Mouse (Mus musculus) forebrain, embryonic 15.5 days (tissue): Measurements from ENCODE around the gene Fanci. TPM values are rescaled to one million over a fixed set of nuclear protein-coding genes. Genes with fewer than 3 reads are reported as not detected.

ENCODE experiments used
- ATAC-seq: fragments of 200-750 bp; cut with Nextera tagmentation; replicated peaks from 2 replicates; pipeline ENCODE4 v1.8.0; 2017; ENCODE audit warnings: mild to moderate bottlenecking, moderate TSS enrichment, moderate library complexity
- H3K27ac ChIP-seq: fragments of 300-500 bp; sonication (generic); replicated peaks from 2 replicates; pipeline ENCODE4 v1.5.1; 2015; ENCODE audit warnings: mild to moderate bottlenecking, inconsistent platforms
- H3K27me3 ChIP-seq: fragments of 300-500 bp; sonication (generic); 2 replicates; pipeline ENCODE4 v1.6.1; 2015; ENCODE audit warnings: inconsistent platforms
- H3K36me3 ChIP-seq: fragments of 300-500 bp; sonication (generic); 2 replicates; pipeline ENCODE4 v1.6.1; 2015; ENCODE audit warnings: mild to moderate bottlenecking, inconsistent platforms
- H3K4me1 ChIP-seq: fragments of 300-500 bp; sonication (generic); 2 replicates; pipeline ENCODE4 v1.6.1; 2015; ENCODE audit warnings: inconsistent platforms
- H3K4me2 ChIP-seq: fragments of 300-500 bp; sonication (generic); replicated peaks from 2 replicates; pipeline ENCODE4 v1.6.1; 2015; ENCODE audit warnings: mild to moderate bottlenecking, inconsistent platforms
- H3K4me3 ChIP-seq: fragments of 300-500 bp; sonication (generic); 2 replicates; pipeline ENCODE4 v1.5.1; 2015; ENCODE audit warnings: mild to moderate bottlenecking, inconsistent platforms
- H3K9ac ChIP-seq: fragments of 300-500 bp; sonication (generic); replicated peaks from 2 replicates; pipeline ENCODE4 v1.6.1; 2015; ENCODE audit warnings: mild to moderate bottlenecking, inconsistent platforms
- H3K9me3 ChIP-seq: fragments of 300-500 bp; sonication (generic); 2 replicates; pipeline ENCODE4 v1.6.1; 2016; ENCODE audit warnings: inconsistent platforms
- WGBS: fragments of 180-500 bp; shearing (Covaris S2); methylation state at CpG from one replicate; pipeline ENCODE4 v1.1.7; 2015; ENCODE audit warnings: mixed read lengths; 5-methylcytosine and 5-hydroxymethylcytosine counted together
- polyA plus RNA-seq: library from polyadenylated mRNA; unstranded; fragments of >200 nt; fragmentation: Nextera tagmentation; extraction: Ambion mirVana; gene quantifications from 2 replicates; pipeline ENCODE4 v1.2.1, GENCODE M21; 2015

Fanci gene
- polyA plus RNA-seq, 1 experiment from 2014 or later: 5.8 TPM

GRCm38 (mm10) chr7:79422876-79423275 is 31.1 kb downstream of the Fanci start:
- Histone ChIP-seq H3K4me2 (no peak overlapping the region), H3K27me3 (no peaks in the 10 kb centered on the region), H3K9ac (no peak overlapping the region), H3K9me3 (no peaks in the 10 kb centered on the region), H3K4me1 (no peaks in the 10 kb centered on the region), H3K4me3 (no peak overlapping the region), H3K27ac (no peak overlapping the region), H3K36me3 (no peaks in the 10 kb centered on the region)
- ATAC-seq: no peak
- WGBS: 95% methylated on average over 10 of the region's 10 CpGs

- ATAC-seq: no peak
Measured at GRCm38 (mm10) chr7:79425804-79426203, 34.1 kb downstream of the Fanci start.

GRCm38 (mm10) chr7:79428243-79428642 is 36.5 kb downstream of the Fanci start:
- H3K4me2 ChIP-seq: no peak overlapping the region
- H3K9me3 ChIP-seq: no peaks in the 10 kb centered on the region
- no peak overlapping the region for H3K9ac ChIP-seq
- H3K4me1 ChIP-seq: no peaks in the 10 kb centered on the region
- H3K27me3 ChIP-seq: no peaks in the 10 kb centered on the region
- no peak for ATAC-seq
- 61% methylated on average over 5 of the region's 5 CpGs for WGBS
- no peak overlapping the region for H3K4me3 ChIP-seq
- no peak overlapping the region for H3K27ac ChIP-seq
- H3K36me3 ChIP-seq: no peaks in the 10 kb centered on the region

More at GRCm38 (mm10) chr7:79425804-79426203, 34.1 kb downstream of the Fanci start:
- Histone ChIP-seq H3K27me3 (no peaks in the 10 kb centered on the region), H3K9ac (no peak overlapping the region), H3K9me3 (no peaks in the 10 kb centered on the region), H3K4me1 (no peaks in the 10 kb centered on the region), H3K36me3 (no peaks in the 10 kb centered on the region), H3K27ac (no peak overlapping the region), H3K4me3 (no peak overlapping the region), H3K4me2 (no peak overlapping the region)
- 76% methylated on average over 10 of the region's 10 CpGs for WGBS

- no peak for ATAC-seq
- no peak overlapping the region for H3K4me2 ChIP-seq
- H3K27me3 ChIP-seq: no peaks in the 10 kb centered on the region
- H3K9me3 ChIP-seq: no peaks in the 10 kb centered on the region
- no peak overlapping the region for H3K9ac ChIP-seq
- no peaks in the 10 kb centered on the region for H3K36me3 ChIP-seq
- no peak overlapping the region for H3K4me3 ChIP-seq
- no peak overlapping the region for H3K27ac ChIP-seq
- WGBS: 89% methylated on average over 2 of the region's 2 CpGs
- H3K4me1 ChIP-seq: no peaks in the 10 kb centered on the region
Measured at GRCm38 (mm10) chr7:79440035-79440434, 48.3 kb downstream of the Fanci start.

GRCm38 (mm10) chr7:79447048-79447447 is 55.3 kb downstream of the Fanci start:
- no peak overlapping the region for H3K9ac ChIP-seq
- no peak overlapping the region for H3K27ac ChIP-seq
- H3K36me3 ChIP-seq: peaks cover 44% of the 10 kb centered on the region
- ATAC-seq: no peak
- WGBS: 95% methylated on average over 2 of the region's 2 CpGs
- no peak overlapping the region for H3K4me2 ChIP-seq
- H3K4me1 ChIP-seq: no peaks in the 10 kb centered on the region
- H3K27me3 ChIP-seq: no peaks in the 10 kb centered on the region
- H3K9me3 ChIP-seq: no peaks in the 10 kb centered on the region
- no peak overlapping the region for H3K4me3 ChIP-seq

- H3K36me3 ChIP-seq: peaks cover 49% of the 10 kb centered on the region
- no peak overlapping the region for H3K4me3 ChIP-seq
Measured at GRCm38 (mm10) chr7:79447486-79447885, 55.8 kb downstream of the Fanci start.

GRCm38 (mm10) chr7:79461721-79462120 is 70.0 kb downstream of the Fanci start:
- 87% methylated on average over 10 of the region's 10 CpGs for WGBS
- no peak for ATAC-seq
- H3K4me1 ChIP-seq: peaks cover 24% of the 10 kb centered on the region
- peaks cover 57% of the 10 kb centered on the region for H3K36me3 ChIP-seq
- no peak overlapping the region for H3K4me2 ChIP-seq
- H3K9me3 ChIP-seq: no peaks in the 10 kb centered on the region
- no peak overlapping the region for H3K4me3 ChIP-seq
- no peak overlapping the region for H3K27ac ChIP-seq
- H3K27me3 ChIP-seq: no peaks in the 10 kb centered on the region
- no peak overlapping the region for H3K9ac ChIP-seq

More at GRCm38 (mm10) chr7:79447486-79447885, 55.8 kb downstream of the Fanci start:
- Histone ChIP-seq H3K9ac (no peak overlapping the region), H3K27me3 (no peaks in the 10 kb centered on the region), H3K4me1 (no peaks in the 10 kb centered on the region), H3K4me2 (no peak overlapping the region), H3K9me3 (no peaks in the 10 kb centered on the region), H3K27ac (no peak overlapping the region)
- ATAC-seq: no peak
- WGBS: 92% methylated on average over 3 of the region's 3 CpGs

GRCm38 (mm10) chr7:79463376-79464077 is 71.8 kb downstream of the Fanci start:
- Histone ChIP-seq H3K36me3 (peaks cover 39% of the 10 kb centered on the region), H3K9me3 (no peaks in the 10 kb centered on the region), H3K4me1 (peaks cover 34% of the 10 kb centered on the region), H3K4me3 (no peak overlapping the region), H3K27me3 (no peaks in the 10 kb centered on the region), H3K4me2 (peak overlapping the region; percentile 91; the same call in 1 of the 2 replicates), H3K9ac (no peak overlapping the region), H3K27ac (no peak overlapping the region)
- no peak for ATAC-seq
- 87% methylated on average over 11 of the region's 11 CpGs for WGBS

- peaks cover 26% of the 10 kb centered on the region for H3K36me3 ChIP-seq
- ATAC-seq: no peak
- WGBS: 4% methylated on average over 47 of the region's 47 CpGs
- H3K27me3 ChIP-seq: no peaks in the 10 kb centered on the region
- no peaks in the 10 kb centered on the region for H3K9me3 ChIP-seq
- peak overlapping the region; percentile 81 for H3K9ac ChIP-seq
- peaks cover 34% of the 10 kb centered on the region for H3K4me1 ChIP-seq
- no peak overlapping the region; the same call in 1 of the 2 replicates for H3K27ac ChIP-seq
- H3K4me2 ChIP-seq: peak overlapping the region; percentile 91
- peak overlapping the region; percentile 84 for H3K4me3 ChIP-seq
Measured at GRCm38 (mm10) chr7:79464776-79465420, 73.2 kb downstream of the Fanci start.

GRCm38 (mm10) chr7:79465461-79466044 is 73.8 kb downstream of the Fanci start:
- Histone ChIP-seq H3K27ac (peak overlapping the region; percentile 86), H3K9ac (peak overlapping the region; percentile 81), H3K4me3 (peak overlapping the region; percentile 84), H3K36me3 (peaks cover 20% of the 10 kb centered on the region), H3K4me1 (peaks cover 34% of the 10 kb centered on the region), H3K4me2 (peak overlapping the region; percentile 91), H3K9me3 (no peaks in the 10 kb centered on the region), H3K27me3 (no peaks in the 10 kb centered on the region)
- ATAC-seq: peak; percentile 75
- WGBS: 2% methylated on average over 28 of the region's 47 CpGs

- peak within 1 kb of the TSS; percentile 84 for H3K4me3 ChIP-seq
- under 1% methylated on average over 75 of the region's 76 CpGs for WGBS
- ATAC-seq: peak; percentile 97
Measured at GRCm38 (mm10) chr7:79466053-79466901, 74.5 kb downstream of the Fanci start, which contains the start of gene Polg. Polg (minus strand) TSS chr7:79466362.

More at GRCm38 (mm10) chr7:79466053-79466901, 74.5 kb downstream of the Fanci start, which contains the start of gene Polg:
- Histone ChIP-seq H3K27me3 (no peaks in the 10 kb centered on the region), H3K9me3 (no peaks in the 10 kb centered on the region), H3K27ac (peak within 1 kb of the TSS; percentile 86), H3K9ac (peak within 1 kb of the TSS; percentile 81), H3K4me1 (peaks cover 34% of the 10 kb centered on the region), H3K36me3 (peaks cover 13% of the 10 kb centered on the region), H3K4me2 (peak within 1 kb of the TSS; percentile 91)
